Mouse (Mus musculus) left cerebral cortex, adult 18-20 months (tissue): ENCODE data around the gene Gid8. TPM values are rescaled to one million over a fixed set of nuclear protein-coding genes. Genes with fewer than 3 reads are reported as not detected.

Experiments
- DNase-seq, 2 experiments: peaks; one replicate each; pipeline ENCODE4 v3.0.0; 2021 to 2022; ENCODE audit warnings: low spot score in 2 of 2, mixed read lengths in 1 of 2
- total RNA-seq, 2 experiments: library from RNA; stranded (reverse); gene quantifications; 2 replicates each; pipeline ENCODE4 v1.2.3; 2021

Gid8 gene
- total RNA-seq, 2 experiments from 2014 or later, result 63.9 to 67.2 TPM

DNA sequence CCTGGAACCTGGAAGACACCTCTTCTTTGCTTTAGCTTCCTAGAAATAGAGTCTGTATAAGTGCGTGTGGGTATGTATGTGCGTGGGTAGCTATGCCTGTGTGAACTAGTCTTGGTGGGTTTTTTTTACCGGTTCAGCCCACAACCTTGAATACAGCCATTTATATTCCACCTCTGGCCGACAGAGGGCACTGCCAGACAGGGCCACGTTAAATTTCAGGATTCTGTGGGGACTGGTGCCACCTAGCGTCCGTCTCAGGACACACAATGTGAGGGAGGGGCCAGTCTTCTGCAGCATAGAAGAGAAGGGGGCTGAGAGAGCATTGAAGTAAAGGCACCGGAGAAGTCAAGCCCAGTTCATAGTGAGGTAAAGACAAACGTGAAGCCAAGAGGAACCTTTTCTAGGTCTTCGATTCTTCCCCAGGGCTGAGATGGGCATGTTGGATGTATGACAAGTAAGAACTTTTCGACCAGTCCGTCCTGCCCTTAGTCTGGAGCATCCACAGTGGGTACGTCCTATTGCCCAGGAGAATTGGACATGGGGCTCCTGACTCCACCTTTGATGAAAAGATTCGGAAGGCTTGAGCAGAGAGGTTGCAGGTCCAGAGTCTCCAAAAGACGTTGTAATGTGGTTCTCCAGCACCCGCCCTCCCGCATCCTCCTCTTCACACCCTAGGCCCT lies 35.5 kb downstream of the Gid8 start:
- peak; percentile 87 to 89 for DNase-seq

DNA sequence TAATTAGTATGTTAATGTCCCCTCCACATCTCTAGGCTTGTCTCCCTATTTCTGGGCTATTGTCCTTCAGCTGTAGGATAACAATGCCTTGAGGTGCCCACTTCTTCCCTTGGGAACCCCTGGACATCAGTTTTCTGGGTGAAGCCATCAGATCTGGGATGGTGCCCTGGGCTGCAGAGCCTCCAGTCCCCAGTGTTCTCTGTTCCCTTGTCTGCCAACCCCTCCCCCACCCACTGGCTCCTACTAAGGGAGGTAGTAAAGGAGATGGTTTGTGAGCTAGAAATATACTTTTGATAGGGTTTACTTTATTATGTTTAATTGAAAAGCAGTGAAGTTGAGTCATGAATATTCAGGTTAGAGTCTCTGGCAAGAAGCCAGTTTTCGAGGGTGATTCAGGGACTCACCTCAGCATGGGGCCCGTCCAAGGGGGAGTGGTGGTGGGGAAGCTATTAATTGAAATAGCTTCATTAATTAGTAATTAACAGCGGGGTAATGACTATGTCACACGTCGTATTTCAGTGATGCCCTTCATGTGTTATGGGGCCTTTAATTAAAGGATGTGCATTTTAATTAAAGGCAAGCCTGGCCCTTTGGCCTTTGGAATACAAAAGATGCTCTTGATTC lies 36.8 kb downstream of the Gid8 start:
- no peak for DNase-seq

DNA sequence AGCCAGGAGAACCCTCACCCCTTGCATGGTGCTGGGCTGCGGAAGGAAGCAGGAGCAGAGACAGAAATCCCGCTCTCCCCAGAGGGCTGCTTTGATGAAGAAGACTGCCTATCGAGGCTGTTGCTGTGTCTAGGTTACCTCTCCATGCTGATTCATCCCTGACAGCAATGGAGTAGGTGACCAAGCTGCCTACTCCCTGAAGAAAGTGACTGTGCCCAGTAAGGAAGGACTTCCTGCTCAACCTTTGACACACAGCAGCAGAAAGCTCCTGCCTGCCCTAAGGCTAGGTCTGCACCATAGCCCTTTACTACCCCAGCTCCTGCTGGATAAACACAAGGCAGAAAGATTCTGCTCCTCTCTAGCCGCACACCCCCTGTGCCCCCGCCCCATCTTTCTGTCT lies 39.0 kb downstream of the Gid8 start:
- DNase-seq, result no peak

DNA sequence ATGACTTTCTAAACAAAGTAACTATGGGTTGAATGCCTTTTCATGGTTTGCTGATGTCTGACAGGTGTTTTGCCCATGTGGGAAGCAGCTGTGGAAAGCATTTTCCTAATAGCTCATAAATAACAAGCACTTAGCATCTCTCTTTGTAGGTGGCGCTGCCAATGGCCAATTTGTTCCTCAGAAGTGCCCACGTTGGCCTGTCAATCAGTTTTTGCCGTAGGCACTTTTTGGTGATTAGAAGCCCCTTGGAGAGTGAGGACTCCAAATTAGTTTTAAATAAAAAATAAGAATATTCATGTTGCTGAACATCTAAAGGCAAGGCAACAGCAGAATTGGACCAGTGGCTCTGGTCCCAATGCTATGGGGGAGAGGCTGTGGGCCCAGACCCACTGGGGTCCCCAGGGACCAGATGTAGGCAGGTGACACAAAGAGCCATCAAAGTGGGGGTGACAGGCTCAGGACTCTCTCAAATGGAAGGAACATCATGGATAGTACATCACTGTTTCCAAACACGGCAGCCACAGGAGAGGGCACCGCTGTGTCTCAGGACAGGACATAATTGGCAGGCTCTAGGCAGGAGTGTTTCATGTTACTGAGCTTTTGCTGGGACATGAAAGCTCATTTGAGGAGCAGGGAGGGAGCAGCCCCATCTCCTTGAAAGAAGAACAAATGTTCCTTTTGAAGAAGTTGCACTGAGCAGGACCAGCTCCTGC lies 45.2 kb downstream of the Gid8 start:
- DNase-seq, result no peak

DNA sequence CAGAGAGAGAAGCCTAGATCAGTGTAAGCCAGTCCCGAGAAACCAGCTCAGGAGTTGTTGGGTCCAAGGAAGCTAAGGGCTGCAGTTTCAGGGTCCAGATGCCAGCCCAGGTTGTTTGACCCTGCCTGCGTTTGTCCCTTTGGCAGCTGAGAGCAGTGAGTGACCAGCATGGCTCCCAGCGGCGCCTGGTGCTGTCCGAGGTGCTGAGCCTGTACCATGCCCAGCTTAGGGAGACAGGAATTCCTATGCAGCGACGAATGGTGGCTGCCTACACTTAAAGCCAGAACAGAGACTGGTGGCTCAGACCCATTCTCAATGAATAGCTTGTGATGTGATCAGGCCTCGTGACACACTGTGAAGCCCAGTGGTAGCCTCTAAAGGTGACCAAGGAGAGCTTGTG lies 46.0 kb downstream of the Gid8 start:
- DNase-seq, result no peak

DNA sequence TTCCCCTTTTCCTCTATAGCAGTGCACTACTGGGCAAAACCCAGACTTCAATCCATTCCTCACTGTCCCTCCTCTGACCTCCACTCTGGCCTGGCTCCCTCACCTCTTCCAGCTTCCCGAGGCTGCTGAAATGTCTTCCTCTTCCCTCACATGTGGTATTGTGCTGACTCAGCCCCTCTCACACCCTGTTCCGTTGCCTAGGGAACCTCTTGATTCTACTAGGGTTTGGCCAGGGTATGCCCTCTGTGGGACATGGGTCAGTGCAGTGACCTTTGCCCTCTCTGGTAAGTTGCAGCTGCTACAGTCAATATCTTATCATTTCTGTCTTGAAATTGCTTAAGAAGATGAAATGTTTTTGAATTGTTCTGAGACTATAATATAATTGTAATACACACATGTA lies 46.9 kb downstream of the Gid8 start:
- no peak for DNase-seq

DNA sequence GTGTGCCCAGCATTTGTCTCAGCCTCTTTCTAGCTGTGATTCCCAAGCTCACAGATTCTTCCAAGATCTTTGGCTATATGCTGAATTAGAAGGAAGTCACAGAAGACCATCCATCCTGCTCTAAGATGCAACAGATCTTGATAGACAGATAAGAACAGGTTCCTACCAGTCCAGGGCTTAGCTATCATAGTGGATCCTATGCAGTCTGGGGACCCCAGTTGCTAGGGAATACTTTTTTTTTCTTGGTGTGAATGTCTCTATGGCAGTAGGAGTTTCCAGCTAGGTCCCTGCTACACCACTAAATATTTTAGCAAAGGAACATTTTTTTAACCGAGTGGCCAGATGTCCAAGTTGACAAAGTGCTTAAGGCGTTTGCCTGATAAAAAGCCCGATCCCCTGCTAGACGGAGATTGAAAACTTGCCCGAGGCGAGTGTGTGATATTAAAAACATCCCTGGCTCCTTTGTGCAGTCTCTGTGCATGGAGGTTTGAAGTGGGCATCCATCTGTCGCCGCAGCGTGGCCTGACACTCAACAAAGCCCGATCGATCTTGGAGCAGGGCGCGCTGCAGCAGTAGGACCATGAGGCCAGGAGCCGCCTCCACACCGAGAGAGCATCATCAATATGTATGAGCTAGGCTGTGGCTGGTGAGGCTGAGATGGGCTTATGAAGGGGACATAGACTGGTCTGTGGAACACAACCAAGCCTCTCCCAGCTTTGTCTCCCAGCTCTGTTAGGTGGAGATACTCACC lies 48.8 kb downstream of the Gid8 start:
- no peak for DNase-seq

DNA sequence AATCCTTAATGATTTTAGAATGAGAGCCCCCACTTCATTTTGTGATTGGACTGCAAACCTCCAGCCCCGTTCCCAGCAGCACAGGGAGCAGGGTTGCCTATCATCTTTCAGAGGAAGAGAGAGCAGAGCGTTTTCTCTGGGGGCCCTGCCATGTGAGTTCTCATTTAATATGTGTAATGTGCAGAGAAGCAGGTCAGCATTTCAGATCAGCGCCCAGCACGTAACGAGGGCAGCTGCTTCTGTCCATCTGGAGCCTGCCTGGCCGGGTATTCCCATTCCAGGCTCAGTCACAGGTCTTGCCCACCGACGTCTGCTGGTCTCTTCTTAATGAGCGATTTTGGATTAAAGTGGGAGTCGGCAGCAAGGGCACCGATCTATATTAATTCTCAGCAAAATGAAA lies 55.1 kb downstream of the Gid8 start:
- no peak for DNase-seq

DNA sequence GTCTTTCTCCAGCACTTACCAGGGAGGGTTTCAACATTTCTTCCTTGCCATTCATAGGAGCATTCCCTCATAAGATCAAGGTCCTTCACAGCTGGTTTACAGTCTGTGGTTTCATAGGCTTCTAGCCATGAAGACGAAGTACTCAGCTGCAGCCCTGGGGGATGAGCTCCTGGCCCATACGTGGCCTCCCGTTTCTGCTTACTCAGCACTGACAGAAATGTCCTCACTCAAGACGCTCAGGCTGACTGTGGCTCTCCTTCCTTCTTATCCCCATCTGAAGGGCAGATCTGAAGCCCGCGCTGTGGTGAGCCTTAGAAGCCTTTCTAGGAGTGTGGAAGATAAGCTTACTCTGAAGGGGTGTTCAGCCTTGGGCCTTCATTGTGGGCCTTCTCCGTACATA lies 55.8 kb downstream of the Gid8 start:
- DNase-seq, result no peak

Other genes with a start within 250 kb of the Gid8 start
- gene Ntsr1, start 210.1 kb upstream of the Gid8 start, total RNA-seq, result 1 to 10 TPM; 6.4 to 8.2 TPM
- gene Mrgbp, start 128.8 kb upstream of the Gid8 start, total RNA-seq, result 10 to 100 TPM; 19.2 to 19.4 TPM
- 10 to 100 TPM; 31.2 to 33.7 TPM for gene Ogfr, start 120.9 kb upstream of the Gid8 start, total RNA-seq
- 1 to 10 TPM; 3.5 to 4.4 TPM for gene Col9a3, start 112.3 kb upstream of the Gid8 start, total RNA-seq
- under 1 TPM; 0.30 to 0.37 TPM for gene Tcfl5, start 67.4 kb upstream of the Gid8 start, total RNA-seq
- 10 to 100 TPM; 56.2 to 59.1 TPM for gene Dido1, start 118 bp upstream of the Gid8 start, total RNA-seq
- under 1 TPM; 0.26 to 0.37 TPM for gene Slc17a9, start 15.1 kb downstream of the Gid8 start, total RNA-seq
- under 1 TPM in 1 of 2 experiments, not detected in 1; 0.14 TPM for gene Bhlhe23, start 66.8 kb downstream of the Gid8 start, total RNA-seq
- 10 to 100 TPM; 59.0 to 59.7 TPM for gene Ythdf1, start 210.8 kb downstream of the Gid8 start, total RNA-seq
- gene Birc7, start 218.9 kb downstream of the Gid8 start, total RNA-seq, result not detected
- 10 to 100 TPM; 43.2 to 44.2 TPM for gene Nkain4, start 244.6 kb downstream of the Gid8 start, total RNA-seq